Mouse (Mus musculus): Measurements from ENCODE around the gene D6Ertd527e.

The D6Ertd527e gene

DNA sequence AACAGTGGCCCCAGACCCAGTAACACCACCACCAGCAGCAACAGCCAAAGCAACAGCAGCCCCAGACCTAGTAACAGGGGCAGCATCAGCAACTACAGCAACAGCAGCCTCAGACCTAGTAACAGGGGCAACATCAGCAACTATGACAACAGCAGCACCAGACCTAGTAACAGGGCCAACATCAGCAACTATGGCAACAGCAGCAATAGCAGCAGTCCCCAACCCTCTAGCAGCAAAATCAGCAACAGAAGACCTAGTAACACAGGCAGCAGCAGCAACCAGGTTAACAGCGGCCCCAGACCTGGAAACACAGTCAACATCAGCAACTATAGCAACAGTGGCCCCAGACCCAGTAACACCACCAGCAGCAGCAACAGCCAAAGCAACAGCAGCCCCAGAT lies 6.9 kb downstream of the D6Ertd527e start:
- DNase-seq (ENCODE audit: low spot score) = peak; percentile 41

DNA sequence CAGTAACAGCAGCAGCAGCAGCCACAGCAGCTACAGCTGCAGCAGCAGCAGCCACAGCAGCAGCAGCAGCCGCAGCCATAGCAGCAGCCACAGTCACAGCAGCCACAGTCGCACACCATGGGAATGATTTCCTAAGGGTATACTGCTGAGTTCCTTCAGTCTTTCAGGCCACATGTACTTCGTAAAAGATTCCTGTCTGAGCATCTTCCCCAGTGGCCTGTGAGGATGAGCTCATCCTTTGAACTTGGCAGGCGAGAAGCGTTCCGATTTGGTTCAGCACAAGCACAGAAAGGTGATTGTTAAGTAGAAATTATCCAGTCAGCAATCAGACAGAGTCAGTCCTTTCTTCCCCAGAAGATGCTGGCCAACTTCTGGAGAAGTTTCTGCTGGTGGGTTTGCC lies 7.6 kb downstream of the D6Ertd527e start:
- DNase-seq (ENCODE audit: low spot score) = peak; percentile 67

DNA sequence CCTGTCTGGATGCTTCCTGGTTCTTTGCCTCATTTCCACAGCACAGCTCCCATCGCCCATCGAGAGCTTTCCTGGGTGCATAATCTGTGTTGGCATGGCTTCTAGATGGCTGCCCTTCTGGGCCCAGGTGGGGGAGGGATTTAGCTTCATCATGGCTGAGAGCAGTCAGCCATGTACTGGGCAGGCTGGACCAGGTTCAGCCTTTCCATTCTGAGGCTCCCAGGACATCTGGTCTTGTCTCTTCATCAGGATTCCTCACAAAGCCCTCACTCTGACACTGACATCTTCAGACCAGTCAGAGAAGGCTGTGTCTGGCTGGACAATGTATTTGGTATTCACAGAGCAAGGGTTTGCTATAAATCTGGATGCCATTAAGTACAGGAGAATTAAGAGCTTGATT lies 11.4 kb downstream of the D6Ertd527e start:
- no peak for DNase-seq (ENCODE audit: low spot score)

DNA sequence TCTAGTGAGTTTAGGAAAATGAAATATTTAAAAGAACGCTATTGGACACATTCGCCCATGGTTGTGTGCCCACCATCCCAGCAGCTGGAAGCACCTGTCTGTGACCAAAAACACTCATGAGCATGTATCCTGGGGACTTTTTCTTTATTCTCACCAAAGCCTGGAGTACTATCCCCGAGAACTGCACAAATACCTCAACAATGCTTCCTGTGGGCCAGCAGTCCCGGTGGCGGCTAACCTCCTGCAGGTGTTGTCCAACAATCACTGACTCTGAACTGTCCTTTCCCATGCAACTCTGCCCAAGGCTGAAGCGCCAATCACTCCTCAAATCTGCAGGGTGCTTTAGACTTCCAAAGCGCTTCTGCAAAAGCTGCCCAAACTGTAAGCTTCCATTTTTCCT lies 12.1 kb downstream of the D6Ertd527e start:
- no peak for DNase-seq (ENCODE audit: low spot score)

DNA sequence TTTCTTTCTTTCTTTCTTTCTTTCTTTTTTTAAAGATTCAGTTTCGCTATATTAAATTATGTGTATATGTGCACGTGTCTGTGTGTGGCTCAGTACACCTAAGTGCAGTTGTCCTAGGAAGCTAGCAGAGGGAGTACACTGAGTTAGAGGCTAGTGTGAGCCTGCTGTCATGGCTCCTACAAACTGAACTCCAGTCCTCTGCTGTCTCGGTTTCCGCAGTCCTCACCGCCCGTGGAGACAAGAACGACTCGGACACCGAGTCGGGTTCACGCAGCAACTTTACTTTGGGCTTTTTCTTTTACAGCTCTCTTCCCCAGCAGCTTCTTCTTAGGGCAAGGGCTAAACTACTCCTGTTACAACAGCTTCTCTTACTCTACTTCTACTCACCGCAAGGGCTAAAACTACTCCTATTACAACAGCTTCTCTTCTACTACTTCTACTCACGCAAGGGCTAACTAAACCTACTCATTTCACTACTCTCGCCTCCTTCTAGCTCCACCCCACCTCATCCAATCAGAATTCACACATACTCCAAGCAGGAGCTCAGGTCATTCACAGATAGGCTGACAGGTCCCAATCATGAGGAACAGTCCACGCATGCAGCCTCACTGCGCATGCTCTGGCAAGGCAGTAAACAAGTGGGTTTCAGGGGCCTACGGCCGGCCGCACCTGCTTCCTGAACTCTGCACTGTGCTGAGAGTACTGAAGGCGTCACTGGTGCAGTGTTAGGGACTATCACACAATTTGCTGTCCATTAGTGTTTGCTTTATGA lies 14.7 kb downstream of the D6Ertd527e start:
- DNase-seq (ENCODE audit: low spot score) = no peak

DNA sequence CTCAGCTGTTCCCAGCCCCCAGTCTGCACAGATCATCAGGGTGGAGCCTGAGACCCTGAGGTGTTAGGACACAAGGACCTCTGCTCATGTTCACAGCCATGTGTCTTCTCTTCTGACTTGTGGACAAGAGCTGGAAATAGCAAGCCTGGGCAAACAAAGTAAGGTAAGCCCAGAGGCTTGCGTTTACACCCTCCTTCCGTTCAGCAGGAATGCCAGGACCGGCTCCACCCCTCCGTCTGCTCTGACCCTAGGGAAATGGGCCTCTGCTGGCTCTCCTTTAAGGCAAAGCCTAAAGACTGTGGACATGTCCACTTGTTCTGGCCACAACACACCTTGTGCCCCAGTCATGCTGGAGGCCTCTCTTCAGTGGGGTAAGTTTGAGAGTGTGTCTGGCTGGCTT lies 15.4 kb downstream of the D6Ertd527e start:
- no peak for DNase-seq (ENCODE audit: low spot score)

DNA sequence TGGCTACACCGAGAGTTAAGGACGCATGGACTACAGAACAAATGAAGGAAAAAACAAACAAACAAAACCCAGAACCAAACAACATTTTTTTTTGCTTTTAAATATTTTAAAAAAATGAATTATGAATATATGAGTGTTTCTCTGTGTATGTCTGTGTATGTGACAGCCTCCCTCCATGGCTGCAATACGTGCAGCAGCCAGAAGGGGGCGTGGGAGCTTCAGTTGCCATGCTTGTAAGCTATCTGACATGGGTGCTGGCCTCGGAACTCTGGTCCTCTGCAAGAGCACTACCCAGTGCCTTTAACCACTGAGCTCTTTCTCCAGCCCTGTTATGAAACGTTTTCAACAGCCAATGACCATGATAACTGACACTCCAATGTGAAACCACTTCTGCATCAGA lies 16.1 kb downstream of the D6Ertd527e start:
- no peak for DNase-seq (ENCODE audit: low spot score)

DNA sequence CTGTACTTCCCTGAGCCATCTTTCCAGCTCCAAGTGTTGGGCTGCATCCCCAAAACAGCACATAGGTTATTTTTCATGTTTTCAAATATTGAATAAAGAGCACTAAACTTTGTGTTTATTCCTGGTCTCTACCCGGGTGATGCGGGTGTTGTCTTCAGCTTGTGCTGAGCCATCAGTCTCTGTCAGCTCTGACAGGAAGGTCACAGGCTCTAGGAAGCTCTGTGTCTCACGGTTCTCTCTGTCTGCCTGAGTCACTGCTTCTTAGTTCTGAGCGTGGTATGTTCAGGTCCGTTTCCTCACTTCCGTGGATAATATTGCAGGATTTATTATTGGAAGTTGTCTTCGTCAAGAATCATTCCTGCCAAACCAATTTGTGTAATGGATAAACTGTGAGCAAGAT lies 17.4 kb downstream of the D6Ertd527e start:
- DNase-seq (ENCODE audit: low spot score) = no peak

DNA sequence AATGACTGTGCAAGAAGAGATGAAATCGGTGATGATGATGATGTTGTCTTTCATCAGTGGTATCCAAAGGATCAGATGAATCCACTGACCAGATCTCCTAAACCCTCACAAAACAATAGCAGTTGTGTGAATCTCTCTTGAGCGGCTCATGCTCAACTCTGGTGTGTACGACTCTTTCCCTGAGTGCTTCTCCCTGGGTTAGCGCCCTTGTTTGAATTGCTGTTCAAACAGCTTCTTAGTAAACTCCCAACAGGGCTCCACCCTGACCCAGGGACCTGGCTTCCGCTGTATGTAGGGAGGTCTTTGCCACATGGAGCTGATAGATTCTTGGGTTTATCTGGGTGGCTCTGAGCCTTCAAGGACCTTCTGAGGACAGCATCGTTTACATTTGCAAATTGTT lies 18.9 kb downstream of the D6Ertd527e start:
- DNase-seq (ENCODE audit: low spot score) = no peak

DNA sequence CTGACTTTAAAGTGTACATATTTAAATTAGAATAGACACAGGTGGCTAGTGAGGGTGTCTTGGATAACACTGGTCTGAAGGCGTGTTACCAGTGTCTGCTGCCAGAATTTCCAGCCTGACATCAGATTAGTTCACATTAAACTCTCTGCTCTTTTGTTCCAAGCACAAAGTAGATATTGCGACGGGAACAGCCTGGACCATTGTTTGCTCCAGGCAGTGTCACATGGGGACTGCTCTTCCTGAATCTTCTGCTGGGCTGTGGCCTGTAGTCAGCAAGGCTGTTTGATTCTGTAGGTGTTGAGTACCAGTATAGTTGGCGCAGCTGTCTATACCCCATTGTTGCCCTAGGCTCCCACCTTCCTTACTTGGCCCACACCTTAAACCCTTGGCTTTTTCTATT lies 19.4 kb downstream of the D6Ertd527e start:
- no peak for DNase-seq (ENCODE audit: low spot score)

DNA sequence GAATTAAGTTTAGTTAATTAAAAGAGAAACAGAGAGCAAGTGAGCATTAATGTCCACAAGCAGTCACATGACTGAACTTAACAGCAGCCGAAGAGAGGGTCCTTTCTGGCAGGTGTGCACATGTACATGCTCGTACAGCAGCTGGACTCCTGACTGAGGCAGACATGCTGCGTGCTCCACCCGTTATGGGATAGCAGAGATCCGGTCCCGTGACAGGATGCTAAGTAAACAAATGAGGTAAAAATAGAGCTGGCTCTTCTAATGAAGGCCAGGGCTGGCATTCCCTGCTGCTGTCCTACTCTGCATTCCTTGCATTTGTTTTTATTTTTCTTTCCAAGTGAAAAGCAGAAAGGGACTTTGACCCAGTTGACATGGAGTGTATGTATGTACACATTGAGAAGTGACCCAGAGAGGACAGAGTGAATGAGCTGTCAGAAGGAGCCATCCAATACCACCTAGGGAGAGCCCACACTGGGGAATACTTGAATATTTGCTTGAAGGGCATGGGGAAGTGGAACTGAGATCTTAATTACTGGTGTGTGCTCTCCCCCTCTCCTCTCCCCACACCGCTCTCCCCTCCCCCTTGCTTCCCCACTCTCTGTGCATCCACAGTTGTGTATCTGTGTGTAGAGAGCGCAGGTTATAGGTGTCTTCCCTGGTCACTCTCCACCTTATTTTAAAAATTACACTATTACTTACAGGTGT lies 22.7 kb downstream of the D6Ertd527e start:
- peak; percentile 68 for DNase-seq (ENCODE audit: low spot score)

DNA sequence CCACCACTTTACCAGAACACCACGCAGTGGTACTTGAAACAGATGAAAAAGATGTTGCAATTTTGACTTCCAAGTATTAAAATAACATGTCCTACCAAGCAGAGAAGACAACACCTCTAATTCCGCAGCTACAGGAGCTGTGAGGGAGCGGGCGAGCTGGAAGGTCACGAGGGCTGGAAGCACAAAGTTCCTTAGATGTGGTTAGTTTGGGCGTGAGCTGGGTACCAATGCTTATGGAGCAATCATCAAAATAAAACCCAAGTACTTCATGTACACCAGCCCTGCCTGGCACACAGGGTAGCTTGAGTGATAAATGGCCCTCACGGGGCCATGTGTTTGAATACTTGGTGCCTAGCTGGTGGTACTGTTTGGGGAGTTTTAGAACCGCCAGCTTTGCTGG lies 25.3 kb downstream of the D6Ertd527e start:
- DNase-seq (ENCODE audit: low spot score) = no peak

DNA sequence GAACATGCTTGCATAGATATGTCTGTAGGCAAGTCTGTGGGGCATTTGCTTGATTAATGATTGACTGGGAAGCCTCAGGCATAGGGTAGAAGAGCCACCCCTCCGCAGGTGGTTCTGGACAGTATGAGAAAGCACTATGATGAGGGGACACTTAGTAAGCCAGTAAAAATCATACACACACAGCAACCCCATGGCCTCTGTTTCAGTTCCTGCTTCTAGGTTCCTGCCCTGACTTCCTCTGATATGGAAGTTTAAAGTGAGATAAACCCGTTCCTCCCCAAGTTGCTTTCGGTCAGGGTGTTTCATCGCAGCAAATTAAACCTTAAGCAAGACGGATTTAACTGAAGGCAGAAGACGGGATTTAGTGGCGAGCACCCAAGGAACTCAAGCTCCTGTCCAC lies 26.1 kb downstream of the D6Ertd527e start:
- DNase-seq (ENCODE audit: low spot score) = no peak

DNA sequence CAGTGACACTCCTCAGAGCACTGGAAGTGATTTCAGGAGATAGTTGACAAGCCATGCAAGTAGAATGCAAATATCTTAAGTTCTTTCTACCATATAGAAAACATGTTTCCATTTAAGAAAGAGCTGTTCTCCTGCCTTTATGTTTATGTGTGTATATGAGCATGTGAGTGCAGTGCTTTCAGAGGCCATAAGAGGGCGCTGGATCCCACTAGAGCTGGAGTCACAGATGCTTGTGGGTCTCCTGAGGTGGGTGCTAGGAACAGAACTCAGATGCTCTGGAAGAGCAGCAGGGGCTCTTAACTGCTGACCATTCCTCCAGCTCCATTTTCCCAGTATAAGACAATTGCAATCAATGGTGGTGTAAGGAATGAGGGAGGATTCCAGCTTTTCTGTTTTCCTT lies 26.5 kb downstream of the D6Ertd527e start:
- no peak for DNase-seq (ENCODE audit: low spot score)

DNA sequence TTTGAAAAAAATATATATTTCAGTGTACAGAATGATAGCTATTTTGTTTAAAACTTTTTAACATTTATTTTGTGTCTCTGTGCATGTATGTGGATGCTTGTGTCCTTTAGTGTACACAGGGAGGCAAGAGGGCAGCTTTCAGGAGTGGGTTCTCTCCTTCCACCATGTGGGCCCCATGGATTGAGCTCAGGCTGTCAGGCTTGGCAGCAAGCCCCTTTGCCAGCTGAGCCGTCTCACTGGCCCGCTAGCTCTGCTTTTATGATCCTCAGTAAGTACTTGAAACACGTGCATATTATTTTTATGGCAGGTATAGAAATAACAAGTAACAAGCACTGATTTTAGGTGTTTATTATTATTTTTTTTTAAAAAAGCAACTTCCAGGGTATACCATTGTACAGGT lies 29.0 kb downstream of the D6Ertd527e start:
- no peak for DNase-seq (ENCODE audit: low spot score)

DNA sequence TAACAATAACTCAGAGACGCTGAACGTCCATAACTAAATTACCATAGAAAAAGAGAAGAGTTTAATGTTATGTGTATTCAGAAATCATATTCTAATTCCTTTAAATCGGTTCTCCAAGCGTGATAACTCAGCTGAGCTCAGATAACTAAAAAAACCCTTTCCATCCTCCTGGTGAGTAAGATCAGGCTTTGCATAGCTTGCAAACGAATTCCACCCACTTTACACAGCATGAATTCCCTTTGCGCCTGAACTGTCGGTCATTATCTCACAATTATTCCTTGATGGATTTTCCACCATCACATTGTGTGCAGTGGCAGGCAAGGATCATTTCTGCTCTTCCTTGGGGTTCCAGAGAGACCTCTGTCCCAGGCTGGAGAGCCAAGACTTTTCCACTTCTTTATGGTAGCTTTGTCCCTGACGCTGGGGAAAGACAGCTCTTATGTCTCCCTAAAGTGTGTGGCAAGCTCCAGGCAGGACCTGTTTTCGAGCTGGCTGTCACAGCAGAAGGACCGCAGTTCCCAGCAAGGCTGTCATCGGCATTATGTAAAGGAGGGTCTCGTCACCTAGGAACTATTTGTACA lies 29.5 kb downstream of the D6Ertd527e start:
- DNase-seq (ENCODE audit: low spot score) = no peak

DNA sequence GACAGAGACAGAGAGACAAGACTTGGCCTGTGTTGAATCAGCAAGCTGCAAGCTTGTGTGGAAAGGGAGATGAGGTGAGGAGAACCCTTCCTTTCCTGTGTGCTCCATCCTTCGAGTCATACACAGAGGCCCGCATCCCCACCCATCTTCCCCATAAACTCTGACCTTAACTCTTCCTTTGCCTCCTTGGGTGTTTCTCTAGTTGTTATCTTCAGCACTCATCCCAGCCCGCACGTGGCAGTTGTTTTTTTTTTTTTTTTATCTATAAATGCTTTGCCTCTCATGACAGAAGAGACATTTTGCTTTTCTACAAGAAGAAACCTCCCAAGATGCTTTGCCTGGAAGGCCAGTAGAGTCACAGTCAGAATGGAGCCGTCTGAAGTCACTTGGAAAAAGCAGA lies 33.9 kb downstream of the D6Ertd527e start:
- DNase-seq (ENCODE audit: low spot score) = no peak

DNA sequence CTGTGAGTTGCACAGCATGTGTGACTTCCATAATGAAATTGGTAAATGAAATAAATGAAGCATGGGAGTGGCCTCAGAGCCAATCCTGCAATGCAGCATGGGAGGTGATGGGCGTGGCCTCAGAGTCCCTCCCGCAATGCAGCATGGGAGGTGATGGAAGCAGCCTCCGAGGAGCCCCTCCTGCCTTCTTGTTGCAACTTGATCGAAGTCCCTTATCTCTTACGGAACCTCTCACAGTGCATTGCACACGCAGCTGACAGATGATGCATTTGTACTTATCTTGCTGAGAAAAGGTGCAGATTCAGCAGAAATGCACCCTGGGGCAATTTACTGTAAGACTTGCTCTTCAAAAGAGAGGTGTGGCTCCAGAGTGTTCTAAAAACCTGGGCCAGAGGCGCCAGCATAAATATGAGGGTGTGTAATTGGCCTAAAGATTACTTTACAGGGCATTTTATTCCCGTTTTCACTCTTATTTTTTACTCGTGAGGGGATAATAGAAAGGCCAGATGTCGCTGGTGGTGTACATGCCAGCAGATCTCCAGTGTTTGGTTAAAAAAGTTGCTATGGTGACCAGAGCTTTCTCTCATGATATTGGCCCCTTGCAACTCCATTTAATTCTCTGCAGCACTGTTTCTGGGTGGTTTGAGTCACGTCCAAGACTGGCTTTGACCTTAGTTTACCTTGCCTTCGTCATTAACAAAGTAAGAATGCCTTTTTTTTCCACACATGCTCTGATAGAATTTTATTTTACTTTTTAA lies 35.4 kb downstream of the D6Ertd527e start:
- DNase-seq (ENCODE audit: low spot score) = peak; percentile 28

DNA sequence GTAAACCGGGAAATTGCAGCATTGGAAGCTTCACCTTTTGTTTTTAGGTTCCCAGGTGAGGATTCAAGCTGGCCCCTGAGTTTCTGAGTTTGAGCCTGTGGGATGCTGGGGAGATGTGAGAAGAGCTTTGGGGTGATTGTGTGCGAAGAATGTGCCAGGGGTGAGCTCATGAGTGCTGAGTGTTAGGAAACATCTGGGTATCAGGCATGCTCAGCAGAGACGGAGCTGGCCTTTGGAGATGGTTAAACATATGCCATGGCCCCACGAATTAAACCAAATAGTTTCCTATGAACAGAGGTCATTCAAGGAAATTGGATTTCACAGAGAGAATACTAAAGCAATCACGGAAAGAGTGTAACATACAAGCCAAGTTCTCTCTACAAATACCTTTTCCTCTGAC lies 37.7 kb downstream of the D6Ertd527e start:
- DNase-seq (ENCODE audit: low spot score) = no peak

DNA sequence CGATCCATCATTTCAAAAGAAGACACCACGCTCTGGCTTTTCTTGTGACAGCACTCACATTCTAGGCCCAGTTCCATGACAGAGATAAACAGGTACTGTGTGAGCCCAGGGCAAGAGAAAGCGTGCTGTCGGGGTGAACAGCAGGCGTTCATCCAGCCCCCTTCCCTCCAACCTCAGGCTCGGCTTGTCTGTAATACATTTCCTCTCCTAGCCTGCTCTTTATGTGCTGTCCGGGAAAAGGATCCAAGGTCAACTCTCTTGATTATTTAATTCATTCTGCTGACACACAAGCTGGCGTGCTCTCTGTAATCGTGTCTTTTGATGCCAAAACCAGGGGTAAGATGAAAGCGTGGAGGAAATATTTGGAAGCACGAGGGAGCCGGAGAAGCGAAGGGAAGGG lies 39.0 kb downstream of the D6Ertd527e start:
- no peak for DNase-seq (ENCODE audit: low spot score)

DNA sequence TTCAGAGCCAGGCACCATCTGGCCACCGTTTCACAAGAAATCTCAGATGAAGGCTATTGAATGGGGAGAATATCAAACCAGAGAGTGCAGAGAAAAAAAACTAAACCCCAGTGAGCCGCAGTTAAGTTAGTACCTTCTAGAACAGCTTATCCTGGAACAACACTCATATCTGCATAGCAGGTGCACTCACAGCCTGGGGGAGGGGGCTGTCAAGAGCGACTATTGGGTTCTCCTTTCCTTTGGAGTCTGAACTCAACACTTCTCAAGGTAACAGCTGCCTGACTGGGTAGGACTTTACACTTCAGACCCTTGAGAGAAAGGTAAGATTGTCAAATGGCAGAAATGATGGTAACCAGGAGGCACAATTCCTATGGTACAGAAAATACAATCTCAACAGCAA lies 43.4 kb downstream of the D6Ertd527e start:
- DNase-seq (ENCODE audit: low spot score) = no peak

DNA sequence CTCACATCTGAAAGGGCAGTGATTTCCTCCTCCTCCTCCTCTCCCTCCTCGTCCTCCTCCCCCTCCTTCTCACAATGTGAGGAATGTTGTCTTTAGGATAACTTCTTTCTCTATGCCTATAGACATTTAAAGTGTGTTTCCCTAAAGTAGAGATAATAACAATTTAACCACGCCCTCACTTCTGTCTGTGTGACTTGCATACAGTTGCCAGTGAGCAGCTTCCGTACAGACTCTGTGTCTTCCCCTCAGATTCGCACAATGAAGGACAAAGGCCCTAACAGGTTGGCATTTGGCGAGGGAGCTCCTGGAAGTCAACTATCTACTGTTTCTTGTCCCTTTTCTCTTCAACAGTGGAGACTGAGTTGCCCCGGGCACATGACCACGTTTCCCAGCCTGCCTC lies 45.9 kb downstream of the D6Ertd527e start:
- DNase-seq (ENCODE audit: low spot score) = no peak

DNA sequence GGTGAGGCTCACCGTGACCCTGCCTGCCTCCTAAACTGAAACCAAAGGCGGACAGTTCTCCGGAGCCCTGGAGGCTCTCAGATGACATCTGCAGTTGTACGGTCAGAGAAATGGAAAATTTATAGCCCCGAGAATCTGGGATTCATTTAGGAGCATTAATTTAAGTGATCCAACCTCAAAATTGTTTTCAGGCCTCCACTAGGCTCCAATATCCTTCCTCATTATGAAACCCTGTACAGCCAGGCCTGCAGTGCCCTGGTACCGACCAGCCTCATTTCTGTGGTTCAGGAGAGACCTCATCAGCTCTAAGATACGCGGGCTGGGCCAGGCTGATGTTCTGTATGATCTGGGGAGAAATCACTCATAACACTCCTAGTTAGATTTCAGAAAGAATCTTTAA lies 46.9 kb downstream of the D6Ertd527e start:
- no peak for DNase-seq (ENCODE audit: low spot score)
